Comparison of ENCODE assay signal across 15 mouse cellular contexts in genomic region chr11:33433813-33434212, GRCm38 (mm10).
DNase-seq lines count a peak whose midpoint lies in the region; TF ChIP-seq lines count a peak whose summit lies in the region.
"Had no signal": no experiment of that assay in that cellular context is flagged by ENCODE, and none has a peak within 500 bp of the region (broad histone marks: within the 10 kb centered on the region; RNA-seq: fewer than 3 reads in every experiment).

No protein-coding gene starts in this region.

- H3K4me1 ChIP-seq in cerebellum, adult 2 months (ENCODE audit: control insufficient read depth, insufficient read depth, low read length), result no peaks in the 10 kb centered on the region
- H3K4me1 ChIP-seq: forebrain, embryonic 12.5 days; hindbrain, embryonic 13.5 days; liver, embryonic 12.5 days; midbrain, embryonic 10.5 days had no signal

- intact Hi-C loops in left cerebral cortex, adult 2 months (cut with DNase I), result loop anchor here (5.0 kb wide), 1 partner anchor 257 kb away; no protein-coding TSS in a partner anchor
- intact Hi-C loops in heart, postnatal 36 days (cut with DNase I), result no loop called here

- no peaks in the 10 kb centered on the region for H3K27me3 ChIP-seq in cerebellum, adult 2 months (ENCODE audit: control insufficient read depth, insufficient read depth, low read length)
- H3K27me3 ChIP-seq: forebrain, embryonic 12.5 days; hindbrain, embryonic 13.5 days; liver, embryonic 12.5 days had no signal

- 6% methylated on average over 5 of the region's 5 CpGs for WGBS in cerebellum, adult 2 months

- DNase-seq in left cerebral cortex, adult 2 months (ENCODE audit: extremely low spot score in 1 of 2, low spot score in 2 of 2), result no peak
- no peak for DNase-seq in left cerebral cortex, adult 11 months (ENCODE audit: low spot score)
- DNase-seq in brain, adult 2 months (ENCODE audit: low read depth, low spot score), result peak; percentile 67
- peak; percentile 36 to 57 for DNase-seq in cerebellum, adult 2 months
- peak; percentile 27 for DNase-seq in embryo, embryonic 11 days
- DNase-seq in heart, postnatal 36 days, result no peak
- no peak for DNase-seq in thymus, postnatal 36 days
- DNase-seq: heart, adult 11 months; kidney, adult 18-20 months; kidney, postnatal 36 days; lung, postnatal 10 days had no signal

- no peak overlapping the region for H3K27ac ChIP-seq in left cerebral cortex, adult 2 months
- no peak overlapping the region for H3K27ac ChIP-seq in cerebellum, adult 2 months (ENCODE audit: insufficient read depth, low read length)
- H3K27ac ChIP-seq: forebrain, embryonic 12.5 days; hindbrain, embryonic 13.5 days; liver, embryonic 12.5 days; midbrain, embryonic 10.5 days had no signal

- no peak overlapping the region for H3K4me3 ChIP-seq in left cerebral cortex, adult 2 months
- no peak overlapping the region for H3K4me3 ChIP-seq in cerebellum, adult 2 months (replicated peaks; ENCODE audit: insufficient read depth, low read depth, low read length)
- H3K4me3 ChIP-seq: forebrain, embryonic 12.5 days; hindbrain, embryonic 13.5 days; liver, embryonic 12.5 days; midbrain, embryonic 10.5 days had no signal

- TF ChIP-seq POLR2A in cerebellum, adult 2 months (IDR thresholded peaks at IDR 0.05; ENCODE audit: borderline replicate concordance, insufficient read depth, low read length), result no peak

- TF ChIP-seq CTCF in left cerebral cortex, adult 2 months (IDR thresholded peaks at IDR 0.05), result peak; percentile 8
- TF ChIP-seq CTCF in cerebellum, adult 2 months (IDR thresholded peaks at IDR 0.05; ENCODE audit: borderline replicate concordance, insufficient read depth, low read depth, low read length), result peak; percentile 77

Comparison
In these comparisons a context has a peak if more than half of its experiments do, and no peak if none do; other contexts are left out.
1. DNase-seq: peak in brain, adult 2 months (single experiment), cerebellum, adult 2 months (2 of 2) and embryo, embryonic 11 days (single experiment); none in left cerebral cortex, adult 2 months (0 of 2), left cerebral cortex, adult 11 months (single experiment), heart, postnatal 36 days (0 of 2) and thymus, postnatal 36 days (0 of 2).